Mouse (Mus musculus) myocyte (in vitro differentiated cells): ENCODE results near the gene Sema3a.

Experiments
- E2F4 ChIP-seq: IDR thresholded peaks from one replicate; pipeline ENCODE4 v1.6.1; 2011; ENCODE audit warnings: mild to moderate bottlenecking, control low read depth, moderate library complexity; ENCODE audit not compliant: insufficient read depth
- MAX ChIP-seq: IDR thresholded peaks from one replicate; pipeline ENCODE4 v1.6.1; 2011; ENCODE audit warnings: low read depth, mild to moderate bottlenecking, control low read depth
- POLR2A ChIP-seq: IDR thresholded peaks from one replicate; pipeline ENCODE4 v1.6.1; 2011; ENCODE audit warnings: low read depth, mild to moderate bottlenecking, control low read depth, moderate library complexity; ENCODE audit not compliant: insufficient read length
- POLR2AphosphoS2 ChIP-seq: IDR thresholded peaks from one replicate; pipeline ENCODE4 v1.6.1; 2011; ENCODE audit warnings: low read depth, control low read depth; ENCODE audit not compliant: insufficient read length
- USF1 ChIP-seq: IDR thresholded peaks from one replicate; pipeline ENCODE4 v1.6.1; 2011; ENCODE audit warnings: low read depth, mild to moderate bottlenecking, control low read depth, moderate library complexity

DNA sequence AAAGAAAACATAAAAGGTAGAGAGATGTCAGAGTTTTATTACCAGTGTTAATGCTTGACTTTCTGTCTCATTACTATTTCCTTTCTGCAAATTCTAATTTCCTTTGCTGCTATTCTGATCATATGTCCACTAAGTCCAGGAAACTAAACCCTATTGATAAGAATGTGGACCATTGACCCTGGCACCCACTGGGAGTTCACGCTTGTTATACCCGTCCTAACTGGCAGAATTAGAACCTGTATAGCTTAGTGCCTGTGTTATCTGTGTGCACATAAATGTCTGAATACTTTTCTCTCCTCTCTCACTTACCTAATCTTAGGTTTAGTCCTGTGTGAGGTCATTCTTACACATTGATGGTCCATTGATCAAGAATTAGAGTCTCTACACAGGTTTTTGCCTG lies 486.9 kb downstream of the Sema3a start:
- no peak for TF ChIP-seq POLR2AphosphoS2
- TF ChIP-seq USF1 = no peak
- TF ChIP-seq MAX = no peak
- no peak for TF ChIP-seq POLR2A
- TF ChIP-seq E2F4 = no peak
